Mouse (Mus musculus) common myeloid progenitor, adult 5-6 weeks (primary cell): ENCODE results near the gene Fcrlb. TPM values are rescaled to one million over a fixed set of nuclear protein-coding genes. Genes with fewer than 3 reads are reported as not detected.

Source experiments
- ATAC-seq: replicated peaks from 2 replicates; pipeline ENCODE4 v1.8.0; 2016; ENCODE audit warnings: low read depth, mild to moderate bottlenecking, moderate TSS enrichment, inconsistent platforms; ENCODE audit not compliant: poor library complexity, severe bottlenecking
- total RNA-seq: library from RNA; stranded (forward); fragments of 200-1000, 187-1606 nt; gene quantifications from 2 replicates; pipeline ENCODE4 v1.2.3, GENCODE M21; 2017

Gene Fcrlb
- total RNA-seq, 1 experiment from 2014 or later, result not detected

- no peak for ATAC-seq
These were observed 35.8 kb downstream of the Fcrlb start for GRCm38 (mm10) chr1:170876906-170877305.

DNA sequence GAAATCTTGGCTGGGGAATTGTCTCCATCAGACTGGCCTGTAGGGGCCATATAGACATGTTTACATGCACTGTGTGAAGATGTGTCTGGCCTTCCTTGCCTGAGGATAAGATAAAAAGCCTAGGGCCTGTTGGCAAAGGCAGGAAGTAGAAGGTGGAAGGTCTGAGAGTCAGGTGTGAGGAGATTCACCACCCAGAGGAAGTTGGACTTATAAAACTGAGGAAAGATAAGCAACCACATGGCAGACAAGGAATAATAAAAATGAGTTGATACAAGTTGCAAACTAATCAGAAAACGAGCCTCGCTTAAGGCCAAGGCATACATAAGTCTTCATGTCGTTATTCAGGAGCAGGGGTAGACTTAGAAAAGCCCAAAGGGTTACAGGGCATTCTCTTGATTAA is 37.1 kb downstream of the Fcrlb start:
- ATAC-seq, result no peak

DNA sequence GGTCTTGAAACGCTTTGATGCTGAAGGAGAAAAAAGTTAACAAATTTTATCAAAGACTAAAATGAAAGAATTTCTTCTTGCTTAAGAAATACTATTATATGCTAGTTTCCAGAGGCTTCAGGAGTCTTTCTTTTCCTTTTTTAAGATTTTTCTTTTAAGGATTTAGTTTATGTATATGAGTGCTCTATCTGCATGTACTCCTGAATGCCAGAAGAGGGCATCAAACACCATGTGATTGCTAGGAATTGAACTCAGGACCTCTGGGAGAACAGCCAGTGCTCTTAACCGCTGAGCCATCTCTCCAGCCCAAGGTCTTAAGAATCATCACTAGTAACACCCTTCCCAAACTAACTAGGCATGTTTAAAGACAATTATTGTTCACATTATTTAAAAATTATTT is 40.8 kb downstream of the Fcrlb start:
- ATAC-seq, result no peak

- no peak for ATAC-seq
These were observed 41.3 kb downstream of the Fcrlb start for GRCm38 (mm10) chr1:170871402-170871801.

- ATAC-seq, result no peak
These were observed 43.8 kb downstream of the Fcrlb start for GRCm38 (mm10) chr1:170868905-170869283.

DNA sequence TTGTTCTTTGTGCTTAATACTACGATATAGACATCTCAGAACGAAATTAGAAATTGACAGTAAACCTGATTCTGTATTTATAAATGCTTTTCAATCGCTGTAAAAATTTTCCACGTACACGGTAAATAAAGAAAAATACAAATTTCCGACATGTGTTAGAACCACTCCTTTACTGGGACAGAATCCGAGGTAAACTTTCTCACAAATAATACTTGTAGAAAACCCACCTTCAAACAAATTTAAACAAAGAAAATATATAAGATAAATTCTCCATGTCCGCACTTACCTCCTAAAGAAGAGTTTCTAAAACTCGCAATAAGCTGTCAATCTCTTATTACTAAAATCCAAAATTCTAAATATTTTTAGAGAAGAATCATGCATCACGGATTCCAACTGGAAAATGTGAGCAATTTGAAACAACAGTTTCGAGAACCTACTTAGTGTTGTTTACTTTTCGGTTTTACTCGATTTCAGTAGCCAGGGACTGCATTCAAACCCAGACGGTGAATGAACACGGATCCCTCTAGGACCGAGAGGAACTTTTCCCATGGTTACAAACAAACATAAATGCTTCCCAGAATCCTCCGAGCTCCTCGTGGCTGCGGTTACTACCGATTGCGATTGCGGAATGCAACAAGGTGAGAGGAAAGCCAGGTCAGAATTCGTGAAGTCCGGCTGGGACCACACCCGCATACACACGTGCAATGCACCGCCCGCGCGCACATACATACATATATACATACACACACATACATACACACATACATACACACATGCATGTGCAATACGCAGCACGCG is 44.4 kb downstream of the Fcrlb start:
- ATAC-seq, result peak; percentile 71

DNA sequence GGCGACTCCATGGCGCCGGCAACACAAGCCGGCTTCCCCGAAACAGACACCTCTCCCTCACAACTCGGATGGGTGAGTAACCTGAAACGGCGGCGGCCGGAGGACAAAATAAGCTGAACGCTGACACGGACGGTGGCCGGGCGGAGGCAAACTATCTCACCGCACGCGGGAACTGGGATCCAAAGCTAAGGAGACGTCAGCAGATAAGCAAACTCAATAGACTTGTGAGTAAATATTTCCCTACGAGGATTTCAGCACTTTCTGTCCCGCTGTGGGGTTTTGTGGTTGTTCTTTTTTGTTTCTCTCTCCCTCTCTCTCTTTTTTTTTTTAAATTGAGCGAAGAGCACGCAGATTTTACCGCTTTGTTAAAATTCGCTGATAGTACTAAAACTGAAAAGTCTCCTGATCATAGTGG is 45.0 kb downstream of the Fcrlb start, which contains the start of gene Atf6:
Gene Atf6 (minus strand): TSS at position 81 of the 415 bp plus-strand sequence.
- peak; percentile 83 for ATAC-seq

GRCm38 (mm10) chr1:170866992-170867690 is 45.6 kb downstream of the Fcrlb start:
- no peak; the same call in 1 of the 2 replicates for ATAC-seq

DNA sequence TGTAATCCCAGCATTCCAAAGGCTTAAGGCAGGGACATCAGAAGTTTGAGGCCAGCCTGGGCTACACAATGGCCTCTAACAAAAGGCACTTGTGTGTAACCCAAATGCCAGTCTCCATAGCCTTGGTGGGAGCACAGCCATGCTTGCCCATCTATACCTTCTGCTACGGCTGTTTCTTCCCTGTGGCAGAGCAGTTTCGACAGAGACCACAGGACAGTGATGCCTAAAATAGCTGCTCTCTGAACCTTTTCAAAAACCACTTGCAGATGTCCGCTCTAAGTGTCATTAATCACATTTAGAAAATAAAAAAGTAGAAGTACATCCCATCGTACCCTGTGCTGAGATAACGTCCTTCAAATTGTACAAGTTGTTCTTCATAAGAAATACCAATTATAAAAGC is 47.3 kb downstream of the Fcrlb start:
- 0 out of 2 replicates have a peak, but pooled peaks have one; percentile 7 for ATAC-seq

GRCm38 (mm10) chr1:170864754-170865153 is 48.0 kb downstream of the Fcrlb start:
- no peak for ATAC-seq

- ATAC-seq, result no peak
These were observed 48.5 kb downstream of the Fcrlb start for GRCm38 (mm10) chr1:170864234-170864633.

- ATAC-seq, result peak; percentile 61
These were observed 49.7 kb downstream of the Fcrlb start for GRCm38 (mm10) chr1:170863033-170863432.

- ATAC-seq, result no peak
These were observed 50.4 kb downstream of the Fcrlb start for GRCm38 (mm10) chr1:170862435-170862717.

DNA sequence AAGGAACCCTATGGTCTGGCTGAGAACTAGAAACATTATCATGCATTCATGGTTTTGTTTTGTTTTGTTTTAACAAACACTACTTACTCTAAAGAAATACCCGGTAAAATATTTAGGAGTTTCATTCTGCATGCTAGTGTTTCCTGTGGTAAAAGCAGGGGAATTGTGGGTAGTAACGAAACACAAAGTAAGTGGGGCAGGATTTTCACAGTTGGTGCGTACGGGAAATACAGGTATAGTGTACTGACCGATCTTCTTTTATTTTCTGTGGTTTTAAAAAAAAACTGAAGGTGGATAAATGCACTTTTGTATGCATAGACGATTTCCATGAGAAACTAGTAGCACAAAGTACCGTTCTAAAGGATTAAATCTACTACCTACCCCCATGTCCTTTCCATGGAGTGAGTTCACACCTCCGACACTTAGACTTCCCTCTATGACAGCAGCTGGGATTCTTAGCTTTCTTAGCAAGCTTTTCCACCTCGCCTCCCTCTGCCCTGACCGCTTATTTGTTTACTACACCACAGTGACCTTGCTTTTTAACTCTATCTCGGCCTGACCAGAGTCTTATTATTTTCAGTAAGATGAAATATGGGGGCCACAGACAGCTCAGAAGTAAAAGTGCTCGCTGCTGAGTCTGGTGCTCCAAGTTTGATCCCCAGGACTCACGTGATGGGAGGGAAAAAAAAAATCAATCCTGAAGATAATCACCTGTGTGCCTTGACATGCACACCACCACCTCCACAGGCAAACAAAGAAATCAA is 50.9 kb downstream of the Fcrlb start:
- ATAC-seq, result no peak

DNA sequence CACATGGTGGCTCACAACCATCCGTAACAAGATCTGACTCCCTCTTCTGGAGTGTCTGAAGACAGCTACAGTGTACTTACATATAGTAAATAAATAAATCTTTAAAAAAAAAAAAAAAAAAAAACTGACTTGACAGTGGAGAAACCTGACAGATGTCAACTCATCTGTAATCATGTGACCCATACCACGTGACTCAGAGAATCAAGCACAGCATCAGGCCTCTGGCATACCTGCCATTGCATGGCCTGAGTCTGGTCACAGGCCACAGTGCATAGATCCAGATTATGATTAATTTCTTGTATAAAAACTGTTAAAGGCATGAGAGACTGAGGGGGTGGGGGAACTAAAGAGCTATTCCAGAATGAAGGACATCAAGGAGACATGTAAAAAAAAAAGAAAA is 53.9 kb downstream of the Fcrlb start:
- no peak for ATAC-seq

DNA sequence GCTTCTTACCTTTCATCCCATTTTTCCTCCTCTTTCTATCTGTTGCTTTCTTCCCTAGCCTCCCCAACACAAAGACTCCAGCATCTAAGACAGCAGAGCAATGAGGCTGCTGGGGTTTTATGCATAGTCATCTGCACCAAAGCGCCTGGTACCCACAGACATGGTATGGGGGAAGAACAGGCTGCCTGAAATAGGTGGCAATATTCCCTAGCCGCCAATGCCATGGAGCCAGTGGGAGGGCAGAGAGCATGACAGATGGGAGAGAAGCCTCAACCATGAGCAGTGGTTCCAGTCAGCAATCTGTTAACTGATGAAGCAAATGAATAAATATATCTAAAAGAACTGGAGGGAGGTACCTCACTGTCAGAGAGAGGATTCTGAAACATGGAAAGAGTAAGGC is 55.4 kb downstream of the Fcrlb start:
- no peak for ATAC-seq

Other genes starting within 250 kb of the Fcrlb start
- 19.8 and 28.6 TPM in 2 replicates for gene Atf6, start 45.2 kb downstream of the Fcrlb start, total RNA-seq
- gene Gm26620, start 27.9 kb downstream of the Fcrlb start, total RNA-seq, result not detected in 2 replicates
- gene Dusp12, start 27.4 kb downstream of the Fcrlb start, total RNA-seq, result 10.3 and 11.9 TPM in 2 replicates
- 1.4 TPM in 1 of 2 replicates, not detected in the other for gene Fcrla, start 14.6 kb upstream of the Fcrlb start, total RNA-seq
- 27.5 and 30.1 TPM in 2 replicates for gene Fcgr2b, start 63.6 kb upstream of the Fcrlb start, total RNA-seq
- gene Fcgr4, start 106.0 kb upstream of the Fcrlb start, total RNA-seq, result 1.6 TPM in 1 of 2 replicates, not detected in the other
- 7.8 and 15.7 TPM in 2 replicates for gene Fcgr3, start 152.0 kb upstream of the Fcrlb start, total RNA-seq
- gene Cfap126, start 201.0 kb upstream of the Fcrlb start, total RNA-seq, result 2.1 and 5.3 TPM in 2 replicates
- gene Sdhc, start 237.7 kb upstream of the Fcrlb start, total RNA-seq, result 56.9 and 71.9 TPM in 2 replicates
- not detected in 2 replicates for gene Mpz, start 237.8 kb upstream of the Fcrlb start, total RNA-seq